Mouse (Mus musculus): ENCODE data around the gene Nck2. TPM values are rescaled to one million over a fixed set of nuclear protein-coding genes. Genes with fewer than 3 reads are reported as not detected.
A peak's percentile ranks its signal among the peaks of the same experiment; 100 is the strongest.

Nck2 gene
- total and polyA plus RNA-seq, 2 experiments from 2014 or later: 17.7 to 49.7 TPM

GRCm38 (mm10) chr1:43590727-43591126 lies 146.3 kb downstream of the Nck2 start:
- H3K4me2 ChIP-seq (ENCODE audit: low read depth, low read length): no peak overlapping the region
- H3K36me3 ChIP-seq (replicated peaks; ENCODE audit: control insufficient read depth, insufficient read depth, low read length): no peaks in the 10 kb centered on the region
- TF ChIP-seq EP300 (IDR thresholded peaks at IDR 0.05; ENCODE audit: low read depth): no peak
- no peak for TF ChIP-seq CTCF (IDR thresholded peaks at IDR 0.05; ENCODE audit: low read depth)
- H3K9ac ChIP-seq (replicated peaks; ENCODE audit: low read depth, low read length): no peak overlapping the region
- no peak overlapping the region for H3K4me3 ChIP-seq (ENCODE audit: low read depth, low read length)
- DNase-seq (ENCODE audit: low spot score): no peak
- 74% methylated on average over 1 of the region's 1 CpGs for WGBS
- H3K9me3 ChIP-seq (replicated peaks; ENCODE audit: control insufficient read depth, low read length): no peaks in the 10 kb centered on the region
- ATAC-seq (ENCODE audit: insufficient read depth, low read depth): no peak
- no peaks in the 10 kb centered on the region for H3K27me3 ChIP-seq (ENCODE audit: control insufficient read depth, insufficient read depth, low read length)
- H3K4me1 ChIP-seq (ENCODE audit: control insufficient read depth, insufficient read depth): no peaks in the 10 kb centered on the region
- no peak overlapping the region for H3K27ac ChIP-seq (ENCODE audit: low read depth)

- no peak for DNase-seq (ENCODE audit: low spot score)
- H3K4me2 ChIP-seq (ENCODE audit: low read depth, low read length): no peak overlapping the region
- H3K4me3 ChIP-seq (ENCODE audit: low read depth, low read length): no peak overlapping the region
- no peaks in the 10 kb centered on the region for H3K9me3 ChIP-seq (replicated peaks; ENCODE audit: control insufficient read depth, low read length)
- ATAC-seq (ENCODE audit: insufficient read depth, low read depth): no peak
- TF ChIP-seq CTCF (IDR thresholded peaks at IDR 0.05; ENCODE audit: low read depth) (no peak), EP300 (IDR thresholded peaks at IDR 0.05; ENCODE audit: low read depth) (no peak)
- 69% methylated on average over 3 of the region's 3 CpGs for WGBS
- H3K9ac ChIP-seq (replicated peaks; ENCODE audit: low read depth, low read length): no peak overlapping the region
- H3K27me3 ChIP-seq (ENCODE audit: control insufficient read depth, insufficient read depth, low read length): no peaks in the 10 kb centered on the region
- H3K27ac ChIP-seq (ENCODE audit: low read depth): no peak overlapping the region
- H3K4me1 ChIP-seq (ENCODE audit: control insufficient read depth, insufficient read depth): no peaks in the 10 kb centered on the region
- H3K36me3 ChIP-seq (replicated peaks; ENCODE audit: control insufficient read depth, insufficient read depth, low read length): no peaks in the 10 kb centered on the region
Observed at GRCm38 (mm10) chr1:43593069-43593468, 148.7 kb downstream of the Nck2 start.

- no peak for TF ChIP-seq CTCF (IDR thresholded peaks at IDR 0.05; ENCODE audit: low read depth)
- no peak for TF ChIP-seq EP300 (IDR thresholded peaks at IDR 0.05; ENCODE audit: low read depth)
- no peaks in the 10 kb centered on the region for H3K4me1 ChIP-seq (ENCODE audit: control insufficient read depth, insufficient read depth)
- no peaks in the 10 kb centered on the region for H3K36me3 ChIP-seq (replicated peaks; ENCODE audit: control insufficient read depth, insufficient read depth, low read length)
- ATAC-seq (ENCODE audit: insufficient read depth, low read depth) (no peak), DNase-seq (ENCODE audit: low spot score) (no peak)
- no peak overlapping the region for H3K9ac ChIP-seq (replicated peaks; ENCODE audit: low read depth, low read length)
- 51% methylated on average over 4 of the region's 4 CpGs for WGBS
- no peak overlapping the region for H3K4me3 ChIP-seq (ENCODE audit: low read depth, low read length)
- H3K4me2 ChIP-seq (ENCODE audit: low read depth, low read length): no peak overlapping the region
- H3K27ac ChIP-seq (ENCODE audit: low read depth): no peak overlapping the region
- H3K9me3 ChIP-seq (replicated peaks; ENCODE audit: control insufficient read depth, low read length): no peaks in the 10 kb centered on the region
- H3K27me3 ChIP-seq (ENCODE audit: control insufficient read depth, insufficient read depth, low read length): no peaks in the 10 kb centered on the region
Observed at GRCm38 (mm10) chr1:43594738-43595137, 150.4 kb downstream of the Nck2 start.

GRCm38 (mm10) chr1:43597731-43598130 lies 153.4 kb downstream of the Nck2 start:
- no peak overlapping the region for H3K4me3 ChIP-seq (ENCODE audit: low read depth, low read length)
- no peaks in the 10 kb centered on the region for H3K4me1 ChIP-seq (ENCODE audit: control insufficient read depth, insufficient read depth)
- no peak overlapping the region for H3K9ac ChIP-seq (replicated peaks; ENCODE audit: low read depth, low read length)
- ATAC-seq (ENCODE audit: insufficient read depth, low read depth) (no peak), DNase-seq (ENCODE audit: low spot score) (no peak)
- H3K9me3 ChIP-seq (replicated peaks; ENCODE audit: control insufficient read depth, low read length): no peaks in the 10 kb centered on the region
- H3K27me3 ChIP-seq (ENCODE audit: control insufficient read depth, insufficient read depth, low read length): no peaks in the 10 kb centered on the region
- no peaks in the 10 kb centered on the region for H3K36me3 ChIP-seq (replicated peaks; ENCODE audit: control insufficient read depth, insufficient read depth, low read length)
- H3K4me2 ChIP-seq (ENCODE audit: low read depth, low read length): no peak overlapping the region
- H3K27ac ChIP-seq (ENCODE audit: low read depth): no peak overlapping the region
- TF ChIP-seq EP300 (IDR thresholded peaks at IDR 0.05; ENCODE audit: low read depth): no peak
- TF ChIP-seq CTCF (IDR thresholded peaks at IDR 0.05; ENCODE audit: low read depth): no peak

- Histone ChIP-seq H3K9me3 (replicated peaks; ENCODE audit: control insufficient read depth, low read length) (no peaks in the 10 kb centered on the region), H3K27me3 (ENCODE audit: control insufficient read depth, insufficient read depth, low read length) (no peaks in the 10 kb centered on the region), H3K27ac (ENCODE audit: low read depth) (no peak overlapping the region), H3K4me1 (ENCODE audit: control insufficient read depth, insufficient read depth) (no peaks in the 10 kb centered on the region), H3K4me3 (ENCODE audit: low read depth, low read length) (no peak overlapping the region), H3K4me2 (ENCODE audit: low read depth, low read length) (no peak overlapping the region), H3K36me3 (replicated peaks; ENCODE audit: control insufficient read depth, insufficient read depth, low read length) (no peaks in the 10 kb centered on the region), H3K9ac (replicated peaks; ENCODE audit: low read depth, low read length) (no peak overlapping the region)
- DNase-seq (ENCODE audit: low spot score): no peak
- no peak for TF ChIP-seq CTCF (IDR thresholded peaks at IDR 0.05; ENCODE audit: low read depth)
- no peak for TF ChIP-seq EP300 (IDR thresholded peaks at IDR 0.05; ENCODE audit: low read depth)
- ATAC-seq (ENCODE audit: insufficient read depth, low read depth): no peak
Observed at GRCm38 (mm10) chr1:43599483-43599882, 155.1 kb downstream of the Nck2 start.

- DNase-seq (ENCODE audit: low spot score) (no peak), ATAC-seq (ENCODE audit: insufficient read depth, low read depth) (no peak)
- H3K9ac ChIP-seq (replicated peaks; ENCODE audit: low read depth, low read length): no peak overlapping the region
- H3K4me3 ChIP-seq (ENCODE audit: low read depth, low read length): no peak overlapping the region
- H3K4me2 ChIP-seq (ENCODE audit: low read depth, low read length): no peak overlapping the region
- H3K27ac ChIP-seq (ENCODE audit: low read depth): peak overlapping the region; percentile 51; the same call in 1 of the 2 replicates
- H3K9me3 ChIP-seq (replicated peaks; ENCODE audit: control insufficient read depth, low read length): no peaks in the 10 kb centered on the region
- WGBS: 36% methylated on average over 8 of the region's 8 CpGs
- no peaks in the 10 kb centered on the region for H3K4me1 ChIP-seq (ENCODE audit: control insufficient read depth, insufficient read depth)
- TF ChIP-seq CTCF (IDR thresholded peaks at IDR 0.05; ENCODE audit: low read depth) (no peak), EP300 (IDR thresholded peaks at IDR 0.05; ENCODE audit: low read depth) (no peak)
- no peaks in the 10 kb centered on the region for H3K36me3 ChIP-seq (replicated peaks; ENCODE audit: control insufficient read depth, insufficient read depth, low read length)
- H3K27me3 ChIP-seq (ENCODE audit: control insufficient read depth, insufficient read depth, low read length): no peaks in the 10 kb centered on the region
Observed at GRCm38 (mm10) chr1:43601054-43601453, 156.7 kb downstream of the Nck2 start.
